Mouse (Mus musculus) kidney, adult 2 months (tissue): ENCODE measurements around the gene Gp1bb. TPM values are rescaled to one million over a fixed set of nuclear protein-coding genes. Genes with fewer than 3 reads are reported as not detected.

Source experiments
- DNase-seq: peaks from one replicate; pipeline ENCODE4 v3.0.0; 2021
- H3K27ac ChIP-seq: fragments of 200-500 bp; 2 replicates; pipeline ENCODE4 v1.5.1; 2012; ENCODE audit warnings: low read depth, low read length, control low read depth, inconsistent platforms; ENCODE audit not compliant: insufficient read depth
- H3K27me3 ChIP-seq: fragments of 200-500 bp; replicated peaks from 2 replicates; pipeline ENCODE4 v1.6.1; 2012; ENCODE audit warnings: mild to moderate bottlenecking, moderate library complexity, low read length, inconsistent platforms; ENCODE audit not compliant: control insufficient read depth, insufficient read depth
- H3K36me3 ChIP-seq: fragments of 200-500 bp; 2 replicates; pipeline ENCODE4 v1.6.1; 2012; ENCODE audit warnings: mild to moderate bottlenecking, moderate library complexity, low read length, inconsistent platforms; ENCODE audit not compliant: control insufficient read depth, insufficient read depth
- H3K4me1 ChIP-seq: fragments of 200-500 bp; 2 replicates; pipeline ENCODE4 v1.6.1; 2011; ENCODE audit warnings: low read length; ENCODE audit not compliant: control insufficient read depth, insufficient read depth
- H3K4me3 ChIP-seq: fragments of 200-500 bp; 2 replicates; pipeline ENCODE4 v1.5.1; 2011; ENCODE audit warnings: mild to moderate bottlenecking, low read depth, low read length, control low read depth; ENCODE audit not compliant: insufficient read depth
- CTCF ChIP-seq: fragments of 200-500 bp; conservative IDR thresholded peaks from 2 replicates; pipeline ENCODE4 v1.5.1; 2011; ENCODE audit warnings: low read depth, mild to moderate bottlenecking, control low read depth, low read length, moderate library complexity, mixed read lengths; ENCODE audit not compliant: insufficient read depth, insufficient read length
- POLR2A ChIP-seq: fragments of 200-500 bp; IDR thresholded peaks from one replicate; pipeline ENCODE4 v1.6.1; 2011; ENCODE audit warnings: low read depth, low read length, control low read depth
- WGBS: fragments of 180-500 bp; shearing (Covaris S2); methylation state at CpG from one replicate; pipeline ENCODE4 v1.1.7; 2018; 5-methylcytosine and 5-hydroxymethylcytosine counted together
- polyA plus RNA-seq: library from polyadenylated mRNA; depleted of rRNA; stranded (reverse); fragments of >200 nt; gene quantifications from 2 replicates; pipeline ENCODE4 v1.2.3, GENCODE M21; 2012; rRNA removed

Gene Gp1bb
- polyA plus RNA-seq, 1 experiment: 0.34 TPM

DNA sequence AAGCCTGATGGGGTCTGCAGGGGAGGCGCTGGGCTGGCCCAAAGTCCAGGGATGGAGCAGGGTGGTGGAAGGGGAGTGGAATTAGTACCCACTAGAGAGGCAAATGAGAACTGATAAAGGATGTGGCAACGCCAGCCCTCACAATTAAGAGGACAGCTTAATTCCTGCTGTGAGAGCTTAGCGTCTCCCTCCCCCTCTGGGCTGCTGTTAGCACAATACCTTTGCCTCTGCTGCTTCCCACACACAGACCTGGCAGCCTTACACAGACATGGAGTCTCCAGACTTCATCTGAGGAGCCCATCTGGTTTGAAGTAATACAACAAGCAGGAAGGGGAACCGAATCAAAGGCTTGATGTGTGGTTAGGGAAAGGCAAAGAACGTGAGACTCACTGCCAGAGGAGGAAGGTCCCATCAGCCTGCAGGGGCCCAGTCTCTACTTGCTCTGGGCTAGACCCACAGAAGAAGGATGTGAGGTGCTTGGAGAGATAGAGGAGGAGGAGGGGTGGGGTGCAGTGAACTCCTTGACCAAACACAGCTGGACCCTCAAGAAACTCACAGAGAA, 44.5 kb downstream of the Gp1bb start:
- H3K27me3 ChIP-seq: peaks cover 8% of the 10 kb centered on the region
- H3K27ac ChIP-seq: no peak overlapping the region
- no peaks in the 10 kb centered on the region for H3K4me1 ChIP-seq
- no peak overlapping the region for H3K4me3 ChIP-seq
- 71% methylated on average over 5 of the region's 5 CpGs for WGBS
- no peak for TF ChIP-seq POLR2A
- no peak for TF ChIP-seq CTCF
- DNase-seq: no peak
- H3K36me3 ChIP-seq: no peaks in the 10 kb centered on the region

DNA sequence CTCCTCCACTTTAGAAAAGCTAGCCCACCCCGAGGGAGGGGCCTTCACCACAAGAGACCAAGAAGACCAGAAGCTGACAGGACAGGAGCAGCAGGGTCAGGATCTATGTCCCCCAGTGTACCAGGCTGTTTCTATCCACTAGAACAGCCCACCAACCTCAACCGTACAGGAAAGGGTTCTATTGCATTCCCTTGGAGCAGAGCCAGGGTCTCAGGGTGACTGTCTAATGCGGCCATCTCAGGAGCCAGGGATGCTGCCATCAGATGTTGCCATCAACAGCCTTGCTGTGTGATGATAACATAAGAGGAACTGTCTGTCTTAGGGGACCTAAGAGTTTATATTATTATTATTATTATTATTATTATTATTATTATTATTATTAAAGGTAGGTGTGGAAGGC, 45.1 kb downstream of the Gp1bb start:
- 42% methylated on average over 3 of the region's 3 CpGs for WGBS
- TF ChIP-seq POLR2A (no peak), CTCF (no peak)

DNA sequence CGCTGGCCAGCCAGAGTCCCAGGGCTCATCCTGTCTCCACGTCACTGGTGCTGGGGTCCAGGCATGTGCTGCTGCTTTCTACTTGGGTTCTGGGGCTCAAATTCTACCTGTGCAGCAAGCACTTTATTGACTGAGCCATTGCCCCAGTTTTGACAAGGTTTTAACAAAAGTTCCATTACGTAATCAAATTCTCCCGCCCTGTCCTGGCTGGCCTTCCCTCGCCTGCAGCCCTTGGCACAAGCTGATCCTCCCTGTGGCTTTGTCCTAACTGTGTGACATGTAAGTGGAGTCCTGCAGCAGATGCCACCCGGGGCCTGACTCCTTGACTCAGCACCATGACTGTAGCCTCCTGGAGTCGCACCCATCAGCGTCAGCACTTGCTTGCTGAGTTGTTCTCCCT, 48.0 kb downstream of the Gp1bb start:
- H3K27ac ChIP-seq: no peak overlapping the region
- H3K4me1 ChIP-seq: no peaks in the 10 kb centered on the region
- H3K4me3 ChIP-seq: no peak overlapping the region
- H3K36me3 ChIP-seq: no peaks in the 10 kb centered on the region
- no peaks in the 10 kb centered on the region for H3K27me3 ChIP-seq
- 84% methylated on average over 8 of the region's 8 CpGs for WGBS
- DNase-seq: no peak
- TF ChIP-seq POLR2A (no peak), CTCF (no peak)

More for the DNA sequence above, 45.1 kb downstream of the Gp1bb start:
- no peak overlapping the region for H3K27ac ChIP-seq
- H3K4me1 ChIP-seq: no peaks in the 10 kb centered on the region
- no peak overlapping the region for H3K4me3 ChIP-seq
- DNase-seq: no peak
- no peaks in the 10 kb centered on the region for H3K36me3 ChIP-seq
- H3K27me3 ChIP-seq: peaks cover 5% of the 10 kb centered on the region

Other genes starting within 250 kb of the Gp1bb start
- gene Txnrd2, start 196.0 kb downstream of the Gp1bb start, polyA plus RNA-seq: 35.2 and 39.1 TPM in 2 replicates
- 519 and 582 TPM in 2 replicates for gene Comt, start 195.6 kb downstream of the Gp1bb start, polyA plus RNA-seq
- 10.7 and 15.8 TPM in 2 replicates for gene Gnb1l, start 123.7 kb downstream of the Gp1bb start, polyA plus RNA-seq
- 5.0 and 6.9 TPM in 2 replicates for gene Rtl10, start 123.5 kb downstream of the Gp1bb start, polyA plus RNA-seq
- gene Tbx1, start 31.7 kb downstream of the Gp1bb start, polyA plus RNA-seq: 0.15 and 1.7 TPM in 2 replicates
- gene Gm49601, start 4.0 kb upstream of the Gp1bb start, polyA plus RNA-seq: 1.1 and 1.4 TPM in 2 replicates
- gene Sept5, start 7.6 kb upstream of the Gp1bb start, polyA plus RNA-seq: 3.1 and 3.8 TPM in 2 replicates
- 28.1 and 33.6 TPM in 2 replicates for gene Cldn5, start 154.4 kb upstream of the Gp1bb start, polyA plus RNA-seq
- gene Ufd1, start 189.4 kb upstream of the Gp1bb start, polyA plus RNA-seq: 29.3 and 32.3 TPM in 2 replicates
- gene Cdc45, start 189.6 kb upstream of the Gp1bb start, polyA plus RNA-seq: 2.2 and 3.6 TPM in 2 replicates
- 52.5 and 56.0 TPM in 2 replicates for gene 2510002D24Rik, start 214.2 kb upstream of the Gp1bb start, polyA plus RNA-seq
- 0.27 TPM in 1 of 2 replicates, not detected in the other for gene Gm28539, start 214.2 kb upstream of the Gp1bb start, polyA plus RNA-seq